Mouse (Mus musculus) gastrocnemius, adult 2 months (tissue): Measurements from ENCODE around the gene Dock3. TPM values are rescaled to one million over a fixed set of nuclear protein-coding genes. Genes with fewer than 3 reads are reported as not detected.
A peak's percentile ranks its signal among the peaks of the same experiment; 100 is the strongest.
"Not testable (repeated sequence)": the region's sequence is repeated elsewhere in the genome, so short reads cannot be mapped to it uniquely, and the experiment has no call there.

Experiments
- DNase-seq: peaks from one replicate; pipeline ENCODE4 v3.0.0; 2022
- H3K27ac ChIP-seq: fragments of 200-600 bp; 2 replicates; pipeline ENCODE4 v1.8.1; 2022; ENCODE audit warnings: mild to moderate bottlenecking
- H3K4me3 ChIP-seq: fragments of 200-600 bp; 2 replicates; pipeline ENCODE4 v1.8.1; 2022; ENCODE audit warnings: mild to moderate bottlenecking, moderate library complexity
- CTCF ChIP-seq: fragments of 200-600 bp; IDR thresholded peaks from 2 replicates; pipeline ENCODE4 v1.8.1; 2022; ENCODE audit warnings: antibody characterized with exemption, mild to moderate bottlenecking, moderate library complexity
- intact Hi-C: fragments of 180-260 bp; cut with DNase I; formaldehyde crosslinking; loops from one replicate; pipeline ENCODE4 v1.15.1; 2025
- total RNA-seq, 2 experiments: library from RNA; stranded (reverse); gene quantifications; 2 replicates each; pipeline ENCODE4 v1.2.3; 2021

The Dock3 gene
- total RNA-seq, 2 experiments from 2014 or later, result not detected

GRCm38 (mm10) chr9:107254476-107254875 is 22.8 kb upstream of the Dock3 start:
- intact Hi-C loops, result loop anchor here (2.0 to 5.0 kb wide), 2 partner anchors 20 to 33 kb away; partner anchors contain the start of gene Mapkapk3
- H3K4me3 ChIP-seq, result peak overlapping the region; percentile 6
- DNase-seq, result peak; percentile 84
- H3K27ac ChIP-seq, result peak overlapping the region; percentile 87
- peak; percentile 28; the same call in 1 of the 2 replicates for TF ChIP-seq CTCF

- DNase-seq, result peak; percentile 50
- intact Hi-C loops, result loop anchor here (5.0 kb wide), 1 partner anchor 35 kb away; the partner anchor contains the start of gene Mapkapk3
- H3K4me3 ChIP-seq, result no peak overlapping the region
- no peak overlapping the region for H3K27ac ChIP-seq
- no peak for TF ChIP-seq CTCF
Measured at GRCm38 (mm10) chr9:107252164-107252563, 20.5 kb upstream of the Dock3 start.

- no peak for TF ChIP-seq CTCF
- DNase-seq, result no peak
- Histone ChIP-seq H3K4me3 (no peak overlapping the region), H3K27ac (no peak overlapping the region)
- intact Hi-C loops, result loop anchor here (5.0 kb wide), 1 partner anchor 37 kb away; the partner anchor contains the start of gene Mapkapk3
Measured at GRCm38 (mm10) chr9:107250416-107251337, 19.0 kb upstream of the Dock3 start.

- Histone ChIP-seq H3K4me3 (no peak overlapping the region), H3K27ac (no peak overlapping the region)
- intact Hi-C loops, result no loop called here
- TF ChIP-seq CTCF, result no peak
- DNase-seq, result no peak
Measured at GRCm38 (mm10) chr9:107249154-107249553, 17.4 kb upstream of the Dock3 start.

GRCm38 (mm10) chr9:107246170-107246569 is 14.5 kb upstream of the Dock3 start:
- intact Hi-C loops, result no loop called here

GRCm38 (mm10) chr9:107245311-107245710 is 13.6 kb upstream of the Dock3 start:
- Histone ChIP-seq H3K27ac (no peak overlapping the region), H3K4me3 (no peak overlapping the region)
- DNase-seq, result no peak
- intact Hi-C loops, result no loop called here
- TF ChIP-seq CTCF, result no peak

More at GRCm38 (mm10) chr9:107246170-107246569, 14.5 kb upstream of the Dock3 start:
- TF ChIP-seq CTCF, result peak; percentile 58
- no peak for DNase-seq
- Histone ChIP-seq H3K27ac (no peak overlapping the region), H3K4me3 (no peak overlapping the region)

GRCm38 (mm10) chr9:107236151-107236550 is 4.4 kb upstream of the Dock3 start:
- intact Hi-C loops, result no loop called here
- no peak for DNase-seq
- no peak for TF ChIP-seq CTCF

GRCm38 (mm10) chr9:107235261-107235660 is 3.6 kb upstream of the Dock3 start:
- intact Hi-C loops, result no loop called here

More at GRCm38 (mm10) chr9:107236151-107236550, 4.4 kb upstream of the Dock3 start:
- Histone ChIP-seq H3K4me3 (no peak overlapping the region), H3K27ac (no peak overlapping the region)

GRCm38 (mm10) chr9:107232140-107232539 is 431 bp upstream of the Dock3 start:
- no peak for TF ChIP-seq CTCF
- intact Hi-C loops, result loop anchor here (5.0 kb wide), 1 partner anchor 105 kb away; the partner anchor contains the start of gene Hemk1
- no peak overlapping the region for H3K27ac ChIP-seq
- peak overlapping the region; percentile 77 for H3K4me3 ChIP-seq
- DNase-seq, result no peak

More at GRCm38 (mm10) chr9:107235261-107235660, 3.6 kb upstream of the Dock3 start:
- DNase-seq, result no peak
- no peak for TF ChIP-seq CTCF
- Histone ChIP-seq H3K27ac (no peak overlapping the region), H3K4me3 (no peak overlapping the region)

GRCm38 (mm10) chr9:107230991-107231538 is 644 bp downstream of the Dock3 start:
- peak; percentile 25; the same call in 1 of the 2 replicates for TF ChIP-seq CTCF
- peak; percentile 30 for DNase-seq
- intact Hi-C loops, result loop anchor here (5.0 kb wide), 1 partner anchor 106 kb away; the partner anchor contains the start of gene Hemk1
- Histone ChIP-seq H3K27ac (no peak overlapping the region), H3K4me3 (peak overlapping the region; percentile 77)

- no peak for DNase-seq
- Histone ChIP-seq H3K27ac (no peak overlapping the region), H3K4me3 (no peak overlapping the region)
- intact Hi-C loops, result no loop called here
- no peak for TF ChIP-seq CTCF
Measured at GRCm38 (mm10) chr9:107224597-107224996, 7.1 kb downstream of the Dock3 start.

GRCm38 (mm10) chr9:107174831-107175230 is 56.9 kb downstream of the Dock3 start:
- intact Hi-C loops, H3K27ac ChIP-seq, H3K4me3 ChIP-seq, DNase-seq: not testable (repeated sequence)

GRCm38 (mm10) chr9:107165792-107166191 is 65.9 kb downstream of the Dock3 start:
- intact Hi-C loops, result loop anchor here (1.0 to 10.0 kb wide), 2 partner anchors 126 to 261 kb away; no protein-coding TSS in a partner anchor
- no peak for DNase-seq

More at GRCm38 (mm10) chr9:107165792-107166191, 65.9 kb downstream of the Dock3 start:
- H3K4me3 ChIP-seq, result no peak overlapping the region
- TF ChIP-seq CTCF, result no peak
- H3K27ac ChIP-seq, result no peak overlapping the region
